Mouse (Mus musculus) liver, embryonic 13.5 days (tissue): ENCODE measurements around the gene Spp1. TPM values are rescaled to one million over a fixed set of nuclear protein-coding genes. Genes with fewer than 3 reads are reported as not detected.
"Not testable (repeated sequence)": the region's sequence is repeated elsewhere in the genome, so short reads cannot be mapped to it uniquely, and the experiment has no call there.

ENCODE experiments used
- ATAC-seq: fragments of 200-750 bp; cut with Nextera tagmentation; 2 replicates; pipeline ENCODE4 v1.8.0; 2017; ENCODE audit warnings: low read depth, mild to moderate bottlenecking, moderate number of reproducible peaks, moderate library complexity
- DNase-seq: peaks from one replicate; pipeline ENCODE4 v3.0.0; 2022
- H3K27ac ChIP-seq: fragments of 300-500 bp; sonication (generic); 2 replicates; pipeline ENCODE4 v1.5.1; 2015; ENCODE audit warnings: moderate library complexity, mild to moderate bottlenecking, inconsistent platforms
- H3K27me3 ChIP-seq: fragments of 300-500 bp; sonication (generic); 2 replicates; pipeline ENCODE4 v1.6.1; 2015; ENCODE audit warnings: mild to moderate bottlenecking, inconsistent platforms
- H3K36me3 ChIP-seq: fragments of 300-500 bp; sonication (generic); 2 replicates; pipeline ENCODE4 v1.6.1; 2015; ENCODE audit warnings: mild to moderate bottlenecking, inconsistent platforms
- H3K4me1 ChIP-seq: fragments of 300-500 bp; sonication (generic); replicated peaks from 2 replicates; pipeline ENCODE4 v1.6.1; 2015; ENCODE audit warnings: inconsistent platforms
- H3K4me2 ChIP-seq: fragments of 300-500 bp; sonication (generic); 2 replicates; pipeline ENCODE4 v1.6.1; 2015; ENCODE audit warnings: inconsistent platforms, mild to moderate bottlenecking, moderate library complexity
- H3K4me3 ChIP-seq: fragments of 300-500 bp; sonication (generic); replicated peaks from 2 replicates; pipeline ENCODE4 v1.5.1; 2015; ENCODE audit warnings: mild to moderate bottlenecking, inconsistent platforms
- H3K9ac ChIP-seq: fragments of 300-500 bp; sonication (generic); 2 replicates; pipeline ENCODE4 v1.6.1; 2015; ENCODE audit warnings: mild to moderate bottlenecking, inconsistent platforms
- H3K9me3 ChIP-seq: fragments of 300-500 bp; sonication (generic); replicated peaks from 2 replicates; pipeline ENCODE4 v1.6.1; 2016; ENCODE audit warnings: inconsistent platforms
- WGBS: fragments of 180-500 bp; shearing (Covaris S2); methylation state at CpG from one replicate; pipeline ENCODE4 v1.1.7; 2015; ENCODE audit not compliant: insufficient replicate concordance; 5-methylcytosine and 5-hydroxymethylcytosine counted together
- polyA plus RNA-seq: library from polyadenylated mRNA; unstranded; fragments of >200 nt; fragmentation: Nextera tagmentation; extraction: Ambion mirVana; gene quantifications from 2 replicates; pipeline ENCODE4 v1.2.1, GENCODE M21; 2015

The Spp1 gene
- polyA plus RNA-seq, 1 experiment from 2014 or later, result 3.6 TPM

DNA sequence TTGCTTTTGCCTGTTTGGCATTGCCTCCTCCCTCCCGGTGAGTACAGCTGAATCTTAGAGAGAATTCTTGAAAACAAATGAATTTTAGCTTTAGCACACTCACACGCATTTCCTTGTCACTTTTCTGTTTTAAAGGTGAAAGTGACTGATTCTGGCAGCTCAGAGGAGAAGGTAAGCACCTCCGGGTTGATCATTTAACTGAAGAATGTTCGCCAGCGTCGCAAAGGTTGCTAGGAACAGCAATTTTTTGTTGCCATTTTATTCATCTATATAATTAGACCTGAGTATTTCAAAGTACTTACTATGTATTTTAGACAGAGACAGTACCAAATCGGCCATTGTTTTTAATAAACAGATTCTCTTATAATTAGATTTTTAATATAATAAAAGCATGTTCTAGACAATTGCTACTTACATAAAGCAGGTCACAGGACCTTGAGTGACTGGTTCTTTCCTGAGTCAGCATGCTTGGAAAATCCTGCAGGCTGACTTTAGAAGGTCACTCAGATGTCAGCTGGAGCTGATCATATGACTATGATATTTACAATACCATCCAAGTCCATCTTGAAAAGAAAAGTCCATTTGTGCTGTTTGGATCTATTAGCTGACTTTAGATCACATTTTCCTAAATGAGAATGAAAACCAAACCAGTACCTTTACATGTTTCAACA, 1.6 kb downstream of the Spp1 start:
- H3K4me3 ChIP-seq, result no peak overlapping the region
- no peak overlapping the region for H3K4me2 ChIP-seq
- WGBS, result 58% methylated on average over 7 of the region's 7 CpGs
- H3K27me3 ChIP-seq, result peaks cover 5% of the 10 kb centered on the region; the same call in 1 of the 2 replicates
- no peaks in the 10 kb centered on the region for H3K9me3 ChIP-seq
- H3K27ac ChIP-seq, result no peak overlapping the region
- H3K4me1 ChIP-seq, result no peaks in the 10 kb centered on the region
- no peaks in the 10 kb centered on the region for H3K36me3 ChIP-seq
- DNase-seq (no peak), ATAC-seq (no peak)
- H3K9ac ChIP-seq, result no peak overlapping the region

DNA sequence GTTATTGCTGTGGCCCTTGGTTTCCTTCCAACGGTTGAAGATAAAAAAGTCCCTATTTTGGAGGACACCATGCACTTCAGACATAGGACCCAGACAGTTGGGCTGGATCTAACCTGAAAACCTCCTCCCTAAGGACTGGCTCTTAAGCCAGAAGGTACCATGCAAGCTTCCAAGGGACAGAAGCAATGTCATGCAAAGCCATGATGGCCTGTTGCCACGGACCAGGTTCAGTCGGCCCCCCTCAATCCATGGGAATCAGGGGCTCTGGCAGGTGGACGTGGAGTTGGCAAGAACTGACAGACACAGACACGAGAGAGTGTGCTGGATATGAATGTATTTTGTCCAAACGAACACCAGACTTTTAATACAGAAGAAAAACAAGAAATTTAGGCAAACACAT, 7.5 kb downstream of the Spp1 start:
- H3K4me3 ChIP-seq, result no peak overlapping the region
- H3K4me2 ChIP-seq, result no peak overlapping the region
- 0 out of 2 replicates have a peak, but pooled peaks cover 6% of the 10 kb centered on the region for H3K27me3 ChIP-seq
- H3K9me3 ChIP-seq, result no peaks in the 10 kb centered on the region
- no peak overlapping the region for H3K9ac ChIP-seq
- ATAC-seq, result no peak
- DNase-seq, result no peak
- WGBS, result 42% methylated on average over 6 of the region's 6 CpGs
- H3K27ac ChIP-seq, result no peak overlapping the region
- no peaks in the 10 kb centered on the region for H3K36me3 ChIP-seq
- H3K4me1 ChIP-seq, result no peaks in the 10 kb centered on the region

DNA sequence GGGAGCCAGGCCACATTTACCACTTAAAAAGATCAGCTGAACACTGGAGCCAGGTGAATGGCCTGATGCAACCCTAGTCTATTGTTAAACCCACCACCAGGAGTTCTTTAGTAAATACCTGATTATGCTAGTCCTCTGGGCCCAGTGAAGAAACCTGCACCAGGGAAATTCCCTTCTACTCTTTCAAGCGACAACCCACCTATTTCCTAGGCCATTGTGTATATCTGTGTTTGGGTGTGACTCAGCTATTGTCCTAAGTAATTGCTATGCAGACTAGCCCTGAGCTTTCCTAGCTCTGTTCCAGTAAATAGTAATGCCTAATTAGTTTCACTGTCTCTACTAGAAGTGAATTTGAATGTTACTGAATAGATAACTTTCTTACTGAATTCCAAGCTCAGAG, 7.9 kb downstream of the Spp1 start:
- DNase-seq (no peak), ATAC-seq (no peak)
- no peak overlapping the region for H3K4me3 ChIP-seq
- H3K4me1 ChIP-seq, result no peaks in the 10 kb centered on the region
- H3K36me3 ChIP-seq, result no peaks in the 10 kb centered on the region
- H3K27ac ChIP-seq, result no peak overlapping the region
- H3K27me3 ChIP-seq, result 0 out of 2 replicates have a peak, but pooled peaks cover 7% of the 10 kb centered on the region
- no peak overlapping the region for H3K9ac ChIP-seq
- H3K9me3 ChIP-seq, result no peaks in the 10 kb centered on the region
- WGBS, result 60% methylated on average over 1 of the region's 1 CpGs
- no peak overlapping the region for H3K4me2 ChIP-seq

DNA sequence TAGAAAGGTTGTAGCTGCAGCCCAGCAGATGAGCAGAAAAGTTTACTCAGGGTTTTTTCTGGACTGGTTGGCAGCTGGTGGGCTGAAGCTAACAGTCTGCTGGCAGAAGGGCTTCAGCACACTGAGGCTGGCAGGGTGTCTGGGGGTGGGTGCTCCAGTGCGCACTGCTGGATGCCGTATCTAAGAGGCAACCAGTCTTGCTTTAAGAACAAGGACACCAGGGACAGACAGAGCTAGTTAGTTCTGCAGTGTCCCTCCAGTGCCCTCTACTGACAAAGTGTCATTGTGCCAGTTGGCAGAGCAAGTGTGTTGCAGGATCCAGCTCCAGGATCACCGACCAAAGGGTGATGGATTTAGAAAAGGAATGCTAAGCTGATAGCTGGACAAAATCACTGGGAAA, 11.2 kb downstream of the Spp1 start:
- Histone ChIP-seq H3K4me2 (no peak overlapping the region), H3K27ac (no peak overlapping the region), H3K4me3 (no peak overlapping the region), H3K9ac (no peak overlapping the region), H3K4me1 (no peaks in the 10 kb centered on the region), H3K27me3 (0 out of 2 replicates have a peak, but pooled peaks cover 7% of the 10 kb centered on the region), H3K36me3 (no peaks in the 10 kb centered on the region), H3K9me3 (no peaks in the 10 kb centered on the region)
- DNase-seq (no peak), ATAC-seq (peak; percentile 29; the same call in 1 of the 2 replicates)
- WGBS, result 17% methylated on average over 3 of the region's 3 CpGs

GRCm38 (mm10) chr5:104448346-104448745, 13.4 kb downstream of the Spp1 start:
- H3K36me3 ChIP-seq, ATAC-seq, DNase-seq, H3K27me3 ChIP-seq, H3K9me3 ChIP-seq, H3K9ac ChIP-seq, H3K4me2 ChIP-seq, H3K27ac ChIP-seq, H3K4me1 ChIP-seq, H3K4me3 ChIP-seq: not testable (repeated sequence)
- 21% methylated on average over 6 of the region's 6 CpGs for WGBS

DNA sequence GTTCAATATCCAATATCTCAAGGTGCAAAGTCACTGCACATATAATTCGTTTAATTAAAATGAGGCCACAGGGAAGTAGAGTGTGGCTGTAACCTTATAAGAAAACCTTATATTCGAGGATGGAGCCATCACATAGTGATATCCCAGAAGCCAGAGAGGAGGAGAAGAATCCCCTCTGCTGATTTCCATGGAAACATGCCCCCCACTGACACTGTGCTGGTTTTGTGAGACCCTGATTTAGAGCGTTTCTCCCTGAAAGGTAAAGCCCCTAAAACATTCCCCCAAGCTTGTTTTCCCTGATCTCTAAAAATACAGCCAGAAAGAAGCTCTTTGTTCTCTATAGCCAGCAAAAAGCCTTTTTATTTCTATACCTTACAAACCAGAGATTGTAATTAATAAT, 14.6 kb downstream of the Spp1 start:
- WGBS, result 28% methylated on average over 3 of the region's 3 CpGs
- no peak for DNase-seq
- ATAC-seq, result no peak

GRCm38 (mm10) chr5:104453075-104453474, 18.2 kb downstream of the Spp1 start:
- H3K27me3 ChIP-seq, result no peaks in the 10 kb centered on the region
- no peaks in the 10 kb centered on the region for H3K4me1 ChIP-seq
- no peak overlapping the region for H3K4me3 ChIP-seq
- H3K9ac ChIP-seq, result no peak overlapping the region
- ATAC-seq (no peak), DNase-seq (no peak)
- 36% methylated on average over 1 of the region's 1 CpGs for WGBS
- no peak overlapping the region for H3K4me2 ChIP-seq
- no peak overlapping the region for H3K27ac ChIP-seq
- no peaks in the 10 kb centered on the region for H3K36me3 ChIP-seq
- H3K9me3 ChIP-seq, result no peaks in the 10 kb centered on the region

More for the DNA sequence above, 14.6 kb downstream of the Spp1 start:
- H3K27ac ChIP-seq, result no peak overlapping the region
- H3K4me3 ChIP-seq, result no peak overlapping the region
- no peak overlapping the region for H3K4me2 ChIP-seq
- no peaks in the 10 kb centered on the region for H3K9me3 ChIP-seq
- no peak overlapping the region for H3K9ac ChIP-seq
- H3K4me1 ChIP-seq, result no peaks in the 10 kb centered on the region
- no peaks in the 10 kb centered on the region for H3K36me3 ChIP-seq
- 0 out of 2 replicates have a peak, but pooled peaks cover 7% of the 10 kb centered on the region for H3K27me3 ChIP-seq

DNA sequence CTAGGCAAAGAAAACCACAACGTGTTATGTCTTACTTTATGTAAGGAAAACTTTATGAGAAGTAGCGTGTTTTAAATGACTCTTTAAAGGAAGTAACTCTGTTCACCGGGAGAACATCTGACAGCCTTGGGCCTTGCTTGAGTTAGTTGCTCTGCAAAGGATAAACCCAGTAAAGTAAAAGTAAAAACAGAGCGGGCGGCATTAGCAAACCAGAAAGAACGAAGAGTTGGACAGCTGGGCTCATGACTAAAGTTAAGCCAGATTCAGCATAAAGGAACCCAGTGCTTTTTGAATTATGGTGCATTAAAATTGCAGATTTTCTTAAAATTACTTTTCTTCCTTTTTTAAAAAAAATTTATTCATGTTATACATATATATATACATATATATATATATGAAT, 19.6 kb downstream of the Spp1 start:
- 75% methylated on average over 6 of the region's 6 CpGs for WGBS
- ATAC-seq, result no peak

GRCm38 (mm10) chr5:104458832-104459705, 24.2 kb downstream of the Spp1 start, which contains the start of gene Pkd2:
Gene Pkd2, plus strand, starts transcription at chr5:104459450.
- DNase-seq (peak; percentile 11), ATAC-seq (peak; percentile 77)
- WGBS, result 9% methylated on average over 46 of the region's 46 CpGs
- peak within 1 kb of the TSS; percentile 63 for H3K9ac ChIP-seq
- H3K4me3 ChIP-seq, result peak within 1 kb of the TSS; percentile 62
- H3K9me3 ChIP-seq, result no peaks in the 10 kb centered on the region
- H3K4me1 ChIP-seq, result no peaks in the 10 kb centered on the region
- peak within 1 kb of the TSS; percentile 53; the same call in 1 of the 2 replicates for H3K27ac ChIP-seq
- H3K27me3 ChIP-seq, result peaks cover 19% of the 10 kb centered on the region
- peak within 1 kb of the TSS; percentile 70 for H3K4me2 ChIP-seq
- no peaks in the 10 kb centered on the region for H3K36me3 ChIP-seq

More for the DNA sequence above, 19.6 kb downstream of the Spp1 start:
- Histone ChIP-seq H3K4me1 (no peaks in the 10 kb centered on the region), H3K9ac (no peak overlapping the region), H3K36me3 (no peaks in the 10 kb centered on the region), H3K4me2 (no peak overlapping the region), H3K27ac (no peak overlapping the region), H3K4me3 (no peak overlapping the region), H3K9me3 (no peaks in the 10 kb centered on the region), H3K27me3 (peaks cover 9% of the 10 kb centered on the region)
- no peak for DNase-seq

DNA sequence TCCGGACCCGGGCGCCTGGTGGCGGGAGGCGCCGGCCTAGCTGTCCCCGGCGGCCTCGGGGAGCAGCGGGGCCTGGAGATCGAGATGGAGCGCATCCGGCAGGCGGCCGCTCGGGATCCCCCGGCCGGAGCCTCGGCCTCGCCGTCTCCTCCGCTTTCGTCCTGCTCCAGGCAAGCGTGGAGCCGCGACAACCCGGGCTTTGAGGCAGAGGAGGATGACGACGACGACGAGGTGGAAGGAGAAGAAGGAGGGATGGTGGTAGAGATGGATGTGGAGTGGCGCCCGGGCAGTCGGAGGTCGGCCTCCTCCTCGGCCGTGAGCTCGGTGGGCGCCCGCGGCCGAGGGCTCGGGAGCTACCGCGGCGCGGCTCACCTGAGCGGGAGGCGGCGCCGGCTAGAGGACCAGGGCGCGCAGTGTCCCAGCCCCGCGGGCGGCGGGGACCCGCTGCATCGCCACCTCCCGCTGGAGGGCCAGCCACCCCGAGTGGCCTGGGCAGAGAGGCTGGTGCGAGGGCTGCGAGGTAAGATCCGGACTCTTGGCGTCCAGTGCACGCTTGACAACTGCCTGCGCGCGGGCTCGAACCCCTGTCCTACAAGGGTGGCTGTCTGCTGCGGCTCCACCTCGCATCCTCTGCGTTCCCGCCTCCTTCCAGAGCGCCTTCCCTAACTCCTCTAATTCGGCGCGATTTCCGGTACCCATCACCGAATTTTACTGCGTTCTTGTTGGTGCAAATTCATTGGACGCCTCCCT, 25.0 kb downstream of the Spp1 start:
- Histone ChIP-seq H3K4me2 (peak overlapping the region; percentile 70), H3K27me3 (peaks cover 19% of the 10 kb centered on the region), H3K4me3 (peak overlapping the region; percentile 62), H3K36me3 (no peaks in the 10 kb centered on the region), H3K9ac (peak overlapping the region; percentile 63), H3K27ac (peak overlapping the region; percentile 53; the same call in 1 of the 2 replicates), H3K4me1 (no peaks in the 10 kb centered on the region), H3K9me3 (no peaks in the 10 kb centered on the region)
- no peak for DNase-seq
- 1% methylated on average over 82 of the region's 82 CpGs for WGBS
- ATAC-seq, result peak; percentile 63

- Histone ChIP-seq H3K9ac (no peak overlapping the region), H3K36me3 (no peaks in the 10 kb centered on the region), H3K9me3 (no peaks in the 10 kb centered on the region), H3K4me3 (peak overlapping the region; percentile 62), H3K4me1 (no peaks in the 10 kb centered on the region), H3K4me2 (peak overlapping the region; percentile 70), H3K27me3 (peaks cover 19% of the 10 kb centered on the region), H3K27ac (no peak overlapping the region)
- WGBS, result 38% methylated on average over 3 of the region's 3 CpGs
- DNase-seq (no peak), ATAC-seq (no peak)
Observed at GRCm38 (mm10) chr5:104460456-104460838, 25.5 kb downstream of the Spp1 start.
